In genomic region chr17:47806230-47806629, GRCm38 (mm10) we compare ENCODE assay signal across 11 mouse cellular contexts. TPM values are rescaled to one million over a fixed set of nuclear protein-coding genes. Genes with fewer than 3 reads are reported as not detected.
DNase-seq lines count a peak whose midpoint lies in the region; ATAC-seq and TF ChIP-seq lines count a peak whose summit lies in the region.
"Had no signal": no experiment of that assay in that cellular context is flagged by ENCODE, and none has a peak within 500 bp of the region (broad histone marks: within the 10 kb centered on the region; RNA-seq: fewer than 3 reads in every experiment).

No protein-coding gene starts in this region.

- H3K4me2 ChIP-seq in stomach, postnatal 0 days (replicated peaks; ENCODE audit: low read depth): no peak overlapping the region
- H3K4me2 ChIP-seq: limb, embryonic 13.5 days; midbrain, embryonic 12.5 days had no signal

- no peak for TF ChIP-seq EP300 in stomach, postnatal 0 days (optimal IDR thresholded peaks at IDR 0.05)

- peaks cover 4% of the 10 kb centered on the region; the same call in 1 of the 2 replicates for H3K4me1 ChIP-seq in stomach, postnatal 0 days (replicated peaks; ENCODE audit: control insufficient read depth, insufficient read depth)
- H3K4me1 ChIP-seq in thymus, adult 2 months (replicated peaks; ENCODE audit: control insufficient read depth, insufficient read depth, low read length): peaks cover 5% of the 10 kb centered on the region; the same call in 1 of the 2 replicates

- no peaks in the 10 kb centered on the region for H3K36me3 ChIP-seq in stomach, postnatal 0 days (ENCODE audit: control insufficient read depth, insufficient read depth, low read length)
- no peaks in the 10 kb centered on the region for H3K36me3 ChIP-seq in thymus, adult 2 months (ENCODE audit: control insufficient read depth, insufficient read depth, low read length)
- H3K36me3 ChIP-seq: G1E; limb, embryonic 13.5 days; midbrain, embryonic 12.5 days had no signal

- DNase-seq in kidney, adult 18-20 months: peak; percentile 28
- no peak for DNase-seq in kidney, adult 9 months
- peak; percentile 29 for DNase-seq in urinary bladder, postnatal 14 days (ENCODE audit: low spot score)
- DNase-seq in urinary bladder, postnatal 10 days (ENCODE audit: low spot score): no peak
- DNase-seq in kidney, postnatal 10 days: peak; percentile 83
- no peak for DNase-seq in stomach, postnatal 0 days (ENCODE audit: low spot score)
- no peak for DNase-seq in thymus, adult 2 months
- DNase-seq in cerebellum, adult 9-10 months: no peak

- H3K27ac ChIP-seq in stomach, postnatal 0 days (replicated peaks): 0 out of 2 replicates have a peak overlapping the region, but pooled peaks have one; percentile 3
- H3K27ac ChIP-seq in thymus, adult 2 months (ENCODE audit: control insufficient read depth, insufficient read depth, low read length): no peak overlapping the region
- H3K27ac ChIP-seq: limb, embryonic 13.5 days; midbrain, embryonic 12.5 days had no signal

- H3K9ac ChIP-seq in stomach, postnatal 0 days (ENCODE audit: low read length): no peak overlapping the region
- H3K9ac ChIP-seq: limb, embryonic 13.5 days; midbrain, embryonic 12.5 days had no signal

- peak; percentile 38 for TF ChIP-seq CTCF in stomach, postnatal 0 days (IDR thresholded peaks at IDR 0.05; ENCODE audit: low read depth)
- TF ChIP-seq CTCF in thymus, adult 2 months (IDR thresholded peaks at IDR 0.05; ENCODE audit: borderline replicate concordance, control insufficient read depth, extremely low read depth, insufficient read depth, low read length, poor library complexity): no peak

- H3K4me3 ChIP-seq in stomach, postnatal 0 days (ENCODE audit: low read depth, low read length): no peak overlapping the region
- no peak overlapping the region for H3K4me3 ChIP-seq in thymus, adult 2 months (ENCODE audit: control insufficient read depth, insufficient read depth, low read length)
- H3K4me3 ChIP-seq: limb, embryonic 13.5 days; midbrain, embryonic 12.5 days had no signal

- no peaks in the 10 kb centered on the region for H3K27me3 ChIP-seq in stomach, postnatal 0 days (ENCODE audit: control insufficient read depth, insufficient read depth, low read length)
- H3K27me3 ChIP-seq in thymus, adult 2 months (ENCODE audit: control insufficient read depth, insufficient read depth, low read length): no peaks in the 10 kb centered on the region
- H3K27me3 ChIP-seq: limb, embryonic 13.5 days had no signal

- no peaks in the 10 kb centered on the region for H3K9me3 ChIP-seq in stomach, postnatal 0 days (ENCODE audit: control insufficient read depth, low read length)
- H3K9me3 ChIP-seq: G1E; limb, embryonic 13.5 days; midbrain, embryonic 12.5 days had no signal

- ATAC-seq in stomach, postnatal 0 days (ENCODE audit: low FRiP score, low TSS enrichment): peak; percentile 33; the same call in 1 of the 2 replicates

- WGBS in stomach, postnatal 0 days: 35% methylated on average over 9 of the region's 9 CpGs
- WGBS in thymus, adult 2 months: 95% methylated on average over 9 of the region's 9 CpGs

- TF ChIP-seq POLR2A in thymus, adult 2 months (IDR thresholded peaks at IDR 0.05; ENCODE audit: control insufficient read depth, extremely low read depth, insufficient read depth, low read length, poor library complexity): no peak

RNA-seq across cellular contexts. Expression of gene Mdfi, which starts 28.3 kb away (rescaled TPM):
- polyA plus RNA-seq in stomach, postnatal 0 days (2015; fragmentation: Nextera tagmentation; extraction: Ambion mirVana): 6.2 and 6.3 TPM in 2 replicates
- polyA plus RNA-seq in thymus, adult 2 months (2012; rRNA removed): 18.9 and 19.8 TPM in 2 replicates
- polyA plus RNA-seq: G1E had no signal

Comparison
In these comparisons a context has a peak if more than half of its experiments do, and no peak if none do; other contexts are left out.
1. DNase-seq: peak in kidney, adult 18-20 months (single experiment), urinary bladder, postnatal 14 days (single experiment) and kidney, postnatal 10 days (single experiment); none in kidney, adult 9 months (single experiment), urinary bladder, postnatal 10 days (single experiment), stomach, postnatal 0 days (single experiment), thymus, adult 2 months (single experiment) and cerebellum, adult 9-10 months (single experiment).